Mouse (Mus musculus) limb, embryonic 14.5 days (tissue): ENCODE results near the gene Elac2. TPM values are rescaled to one million over a fixed set of nuclear protein-coding genes. Genes with fewer than 3 reads are reported as not detected.

Source experiments
- ATAC-seq: fragments of 200-750 bp; cut with Nextera tagmentation; 2 replicates; pipeline ENCODE4 v1.8.0; 2017; ENCODE audit warnings: low read depth, moderate number of reproducible peaks, moderate TSS enrichment; ENCODE audit not compliant: low FRiP score
- DNase-seq: peaks from one replicate; pipeline ENCODE4 v3.0.0-alpha.2; 2015; ENCODE audit warnings: low spot score
- H3K27ac ChIP-seq: fragments of 300-500 bp; sonication (generic); replicated peaks from 2 replicates; pipeline ENCODE4 v1.5.1; 2014; ENCODE audit warnings: low read depth, mild to moderate bottlenecking, low read length, moderate library complexity, mixed read lengths
- H3K27me3 ChIP-seq: fragments of 300-500 bp; sonication (generic); 2 replicates; pipeline ENCODE4 v1.6.1; 2014; ENCODE audit warnings: low read length, mixed read lengths; ENCODE audit not compliant: control insufficient read depth, insufficient read depth
- H3K36me3 ChIP-seq: fragments of 300-500 bp; sonication (generic); 2 replicates; pipeline ENCODE4 v1.6.1; 2014; ENCODE audit warnings: mild to moderate bottlenecking, low read length, moderate library complexity, mixed read lengths; ENCODE audit not compliant: control insufficient read depth, insufficient read depth
- H3K4me1 ChIP-seq: fragments of 300-500 bp; sonication (generic); 2 replicates; pipeline ENCODE4 v1.6.1; 2014; ENCODE audit warnings: antibody characterized with exemption, low read length, mixed read lengths; ENCODE audit not compliant: control insufficient read depth, insufficient read depth
- H3K4me2 ChIP-seq: fragments of 300-500 bp; sonication (generic); replicated peaks from 2 replicates; pipeline ENCODE4 v1.6.1; 2014; ENCODE audit warnings: low read depth, mild to moderate bottlenecking, low read length, moderate library complexity; ENCODE audit not compliant: severe bottlenecking
- H3K4me3 ChIP-seq: fragments of 300-500 bp; sonication (generic); replicated peaks from 2 replicates; pipeline ENCODE4 v1.5.1; 2014; ENCODE audit warnings: low read length
- H3K9ac ChIP-seq: fragments of 300-500 bp; sonication (generic); 2 replicates; pipeline ENCODE4 v1.6.1; 2014; ENCODE audit warnings: mild to moderate bottlenecking, low read depth, low read length, moderate library complexity; ENCODE audit not compliant: severe bottlenecking
- H3K9me3 ChIP-seq: fragments of 300-500 bp; sonication (generic); 2 replicates; pipeline ENCODE4 v1.6.1; 2016; ENCODE audit warnings: low read length; ENCODE audit not compliant: control insufficient read depth
- POLR2A ChIP-seq: fragments of 200-500 bp; IDR thresholded peaks from 2 replicates; pipeline ENCODE4 v1.8.0; 2012; ENCODE audit warnings: inconsistent platforms, mild to moderate bottlenecking, moderate library complexity, borderline replicate concordance; ENCODE audit not compliant: insufficient read depth, insufficient read length; ENCODE audit errors: extremely low read depth
- WGBS: fragments of 180-500 bp; shearing (Covaris S2); extraction: QIAGEN DNeasy Blood & Tissue Kit; methylation state at CpG from one replicate; pipeline ENCODE4 v1.1.7; 2014; 5-methylcytosine and 5-hydroxymethylcytosine counted together
- polyA plus RNA-seq, 2 experiments: library from polyadenylated mRNA; depleted of rRNA in 1 of 2; stranded (reverse) in 1 of 2; unstranded in 1 of 2; fragments of >200 nt; fragmentation: Nextera tagmentation in 1 of 2; extraction: Ambion mirVana in 1 of 2; gene quantifications; 2 replicates each; pipeline versions ENCODE4 v1.2.1 to v1.2.3; 2012 to 2014

The Elac2 gene
- polyA plus RNA-seq, 2 experiments = 26.7 to 27.1 TPM

DNA sequence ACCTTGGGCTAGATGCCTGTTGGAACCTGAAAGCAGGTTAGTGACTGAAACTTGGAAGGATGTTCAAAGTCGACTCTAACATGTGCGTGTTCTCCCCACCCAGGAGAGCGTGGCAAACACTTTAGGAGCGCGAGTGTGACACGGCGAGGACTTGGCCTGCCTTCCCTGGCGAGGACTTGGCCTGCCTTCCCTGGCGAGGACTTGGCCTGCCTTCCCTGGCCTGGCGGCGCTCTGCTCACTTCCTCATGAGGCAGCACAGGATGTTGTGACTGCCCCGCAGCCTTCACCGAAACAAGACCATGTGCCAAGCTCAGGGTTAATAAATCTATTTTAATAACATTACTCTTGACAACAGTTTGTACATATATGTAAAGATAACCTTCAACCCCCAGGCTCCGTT lies 22.9 kb downstream of the Elac2 start:
- DNase-seq = no peak
- 86% methylated on average over 14 of the region's 14 CpGs for WGBS
- H3K4me1 ChIP-seq = no peaks in the 10 kb centered on the region
- peaks cover 76% of the 10 kb centered on the region for H3K36me3 ChIP-seq
- no peak overlapping the region for H3K27ac ChIP-seq
- no peak for TF ChIP-seq POLR2A
- no peak overlapping the region for H3K4me2 ChIP-seq
- ATAC-seq = no peak
- no peak overlapping the region for H3K4me3 ChIP-seq
- H3K27me3 ChIP-seq = no peaks in the 10 kb centered on the region
- no peak overlapping the region for H3K9ac ChIP-seq
- no peaks in the 10 kb centered on the region for H3K9me3 ChIP-seq

DNA sequence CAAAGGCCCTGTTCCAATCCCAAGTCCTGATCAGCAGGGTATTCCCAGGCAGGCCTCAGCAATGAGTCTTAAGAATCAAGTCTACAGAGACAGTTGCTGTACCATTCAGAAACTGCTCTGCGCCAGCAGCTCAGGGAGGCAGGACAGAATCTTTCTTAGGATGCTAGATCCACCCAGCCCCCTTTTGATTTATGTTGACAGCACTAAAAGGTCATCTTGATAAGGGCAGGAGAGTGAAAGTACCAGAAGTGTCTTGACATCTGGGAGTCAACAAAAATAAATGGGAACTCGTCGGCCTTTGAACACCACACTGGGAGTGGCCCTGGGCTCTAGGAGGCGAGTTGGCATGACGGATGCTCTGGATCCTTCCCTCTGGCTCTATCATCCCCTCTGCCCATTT lies 24.8 kb downstream of the Elac2 start:
- no peak overlapping the region for H3K9ac ChIP-seq
- WGBS = 52% methylated on average over 5 of the region's 5 CpGs
- ATAC-seq (no peak), DNase-seq (no peak)
- no peak overlapping the region for H3K4me2 ChIP-seq
- H3K36me3 ChIP-seq = peaks cover 58% of the 10 kb centered on the region
- TF ChIP-seq POLR2A = no peak
- H3K4me3 ChIP-seq = no peak overlapping the region
- H3K27me3 ChIP-seq = no peaks in the 10 kb centered on the region
- no peaks in the 10 kb centered on the region for H3K4me1 ChIP-seq
- no peaks in the 10 kb centered on the region for H3K9me3 ChIP-seq
- H3K27ac ChIP-seq = no peak overlapping the region

- no peak overlapping the region for H3K4me3 ChIP-seq
- 72% methylated on average over 3 of the region's 3 CpGs for WGBS
Observed at GRCm38 (mm10) chr11:65004836-65005235, 26.0 kb downstream of the Elac2 start.

GRCm38 (mm10) chr11:65006047-65006446 lies 27.2 kb downstream of the Elac2 start:
- Histone ChIP-seq H3K9me3 (no peaks in the 10 kb centered on the region), H3K4me1 (no peaks in the 10 kb centered on the region), H3K27ac (no peak overlapping the region), H3K9ac (no peak overlapping the region), H3K4me2 (no peak overlapping the region), H3K4me3 (no peak overlapping the region), H3K36me3 (peaks cover 34% of the 10 kb centered on the region), H3K27me3 (no peaks in the 10 kb centered on the region)
- TF ChIP-seq POLR2A = no peak
- WGBS = 89% methylated on average over 4 of the region's 4 CpGs
- no peak for ATAC-seq
- DNase-seq = no peak

More at GRCm38 (mm10) chr11:65004836-65005235, 26.0 kb downstream of the Elac2 start:
- Histone ChIP-seq H3K9me3 (no peaks in the 10 kb centered on the region), H3K36me3 (peaks cover 46% of the 10 kb centered on the region), H3K9ac (no peak overlapping the region), H3K4me1 (no peaks in the 10 kb centered on the region), H3K4me2 (no peak overlapping the region), H3K27ac (no peak overlapping the region), H3K27me3 (no peaks in the 10 kb centered on the region)
- ATAC-seq (no peak), DNase-seq (no peak)
- TF ChIP-seq POLR2A = no peak

- H3K4me3 ChIP-seq = no peak overlapping the region
- no peak for DNase-seq
- 72% methylated on average over 6 of the region's 6 CpGs for whole genome bisulfite sequencing
- 0 out of 2 replicates have a peak, but pooled peaks cover 2% of the 10 kb centered on the region for H3K36me3 ChIP-seq
- H3K4me1 ChIP-seq = no peaks in the 10 kb centered on the region
- TF ChIP-seq POLR2A = no peak
- H3K27me3 ChIP-seq = no peaks in the 10 kb centered on the region
- no peak overlapping the region for H3K9ac ChIP-seq
- H3K9me3 ChIP-seq = no peaks in the 10 kb centered on the region
- no peak overlapping the region for H3K27ac ChIP-seq
- no peak for ATAC-seq
- H3K4me2 ChIP-seq = no peak overlapping the region
Observed at GRCm38 (mm10) chr11:65013906-65014305, 35.1 kb downstream of the Elac2 start.

DNA sequence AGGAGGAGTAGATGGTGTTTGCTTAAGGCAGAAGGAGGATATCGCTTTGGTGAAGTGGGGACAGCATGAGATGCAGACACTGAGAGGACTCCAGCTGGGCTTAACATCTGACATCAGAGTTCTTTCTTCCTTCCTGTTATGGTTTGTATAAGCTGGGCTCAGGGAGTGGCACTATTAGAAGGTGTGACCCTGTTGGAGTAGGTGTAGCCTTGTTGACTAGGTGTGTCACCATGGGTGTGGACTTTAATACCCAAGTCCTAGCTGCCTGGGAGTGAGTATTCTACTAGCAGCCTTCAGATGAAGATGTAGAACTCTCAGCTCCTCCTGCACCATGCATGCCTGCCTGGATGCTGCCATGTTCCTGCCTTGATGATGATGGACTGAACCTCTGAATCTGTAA lies 37.9 kb downstream of the Elac2 start:
- Histone ChIP-seq H3K4me3 (no peak overlapping the region), H3K27me3 (no peaks in the 10 kb centered on the region), H3K4me1 (no peaks in the 10 kb centered on the region), H3K9ac (no peak overlapping the region), H3K36me3 (0 out of 2 replicates have a peak, but pooled peaks cover 2% of the 10 kb centered on the region), H3K4me2 (no peak overlapping the region), H3K27ac (no peak overlapping the region), H3K9me3 (no peaks in the 10 kb centered on the region)
- DNase-seq (no peak), ATAC-seq (no peak)
- no peak for TF ChIP-seq POLR2A
- 89% methylated on average over 1 of the region's 1 CpGs for WGBS
